Mouse (Mus musculus) midbrain, postnatal 0 days (tissue): Measurements from ENCODE around the gene Mif4gd. TPM values are rescaled to one million over a fixed set of nuclear protein-coding genes. Genes with fewer than 3 reads are reported as not detected.

Source experiments
- ATAC-seq: fragments of 200-750 bp; cut with Nextera tagmentation; 2 replicates; pipeline ENCODE4 v1.8.0; 2017; ENCODE audit warnings: moderate number of reproducible peaks, mild to moderate bottlenecking, moderate TSS enrichment, moderate library complexity; ENCODE audit not compliant: low FRiP score
- DNase-seq: peaks from one replicate; pipeline ENCODE4 v3.0.0-alpha.2; 2015; ENCODE audit warnings: low spot score
- H3K27ac ChIP-seq: fragments of 300-500 bp; sonication (generic); 2 replicates; pipeline ENCODE4 v1.5.1; 2014; ENCODE audit warnings: low read depth, mild to moderate bottlenecking, low read length, mixed read lengths
- H3K27me3 ChIP-seq: fragments of 300-500 bp; sonication (generic); 2 replicates; pipeline ENCODE4 v1.6.1; 2014; ENCODE audit warnings: low read length, control low read depth, mixed read lengths; ENCODE audit not compliant: insufficient read depth
- H3K36me3 ChIP-seq: fragments of 300-500 bp; sonication (generic); 2 replicates; pipeline ENCODE4 v1.6.1; 2014; ENCODE audit warnings: low read length, control low read depth, mixed read lengths; ENCODE audit not compliant: insufficient read depth
- H3K4me1 ChIP-seq: fragments of 300-500 bp; sonication (generic); 2 replicates; pipeline ENCODE4 v1.6.1; 2014; ENCODE audit warnings: mild to moderate bottlenecking, control low read depth, antibody characterized with exemption, low read length, mixed read lengths; ENCODE audit not compliant: insufficient read depth
- H3K4me2 ChIP-seq: fragments of 300-500 bp; sonication (generic); 2 replicates; pipeline ENCODE4 v1.6.1; 2014; ENCODE audit warnings: low read depth, mild to moderate bottlenecking, low read length, mixed read lengths; ENCODE audit not compliant: poor library complexity, severe bottlenecking
- H3K4me3 ChIP-seq: fragments of 300-500 bp; sonication (generic); 2 replicates; pipeline ENCODE4 v1.5.1; 2014; ENCODE audit warnings: low read depth, mild to moderate bottlenecking, low read length, moderate library complexity
- H3K9ac ChIP-seq: fragments of 300-500 bp; sonication (generic); replicated peaks from 2 replicates; pipeline ENCODE4 v1.6.1; 2014; ENCODE audit warnings: mild to moderate bottlenecking, low read length, moderate library complexity, mixed read lengths; ENCODE audit not compliant: poor library complexity, severe bottlenecking
- H3K9me3 ChIP-seq: fragments of 300-500 bp; sonication (generic); 2 replicates; pipeline ENCODE4 v1.6.1; 2016; ENCODE audit warnings: low read length, control low read depth
- CTCF ChIP-seq: IDR thresholded peaks from 2 replicates; pipeline ENCODE4 v1.5.1; 2016; ENCODE audit warnings: antibody characterized with exemption, mild to moderate bottlenecking
- WGBS: fragments of 180-500 bp; shearing (Covaris S2); extraction: QIAGEN DNeasy Blood & Tissue Kit; methylation state at CpG from one replicate; pipeline ENCODE4 v1.1.7; 2014; 5-methylcytosine and 5-hydroxymethylcytosine counted together
- polyA plus RNA-seq: library from polyadenylated mRNA; unstranded; fragments of >200 nt; fragmentation: Nextera tagmentation; extraction: Ambion mirVana; gene quantifications from 2 replicates; pipeline ENCODE4 v1.2.1, GENCODE M21; 2015
- total RNA-seq: library from RNA; depleted of rRNA; stranded (reverse); fragments of >200 nt; gene quantifications from 2 replicates; pipeline ENCODE4 v1.2.3, GENCODE M21; 2014; rRNA removed

Gene Mif4gd
- total and polyA plus RNA-seq, 2 experiments from 2014 or later = 13.7 to 15.7 TPM

DNA sequence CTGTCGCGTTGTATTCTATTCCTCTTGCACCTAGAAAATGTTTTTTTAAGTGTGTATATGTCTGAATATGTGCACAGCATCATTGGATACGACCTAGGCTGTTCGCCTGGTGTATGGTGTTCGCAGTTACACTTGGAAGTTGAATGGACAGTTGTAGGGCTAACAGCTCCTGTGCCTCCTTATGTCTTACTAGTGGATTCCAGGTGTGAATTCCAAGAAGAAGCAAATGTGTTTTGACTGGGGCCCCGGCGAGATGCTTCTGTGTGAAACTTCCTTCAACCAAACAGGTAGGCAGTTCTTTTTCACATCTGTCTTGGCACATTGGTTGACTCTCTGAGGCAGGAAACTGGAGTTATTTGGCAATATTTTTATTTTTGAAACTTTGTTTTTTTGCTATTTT is 47.8 kb downstream of the Mif4gd start:
- no peak for TF ChIP-seq CTCF
- no peaks in the 10 kb centered on the region for H3K9me3 ChIP-seq

DNA sequence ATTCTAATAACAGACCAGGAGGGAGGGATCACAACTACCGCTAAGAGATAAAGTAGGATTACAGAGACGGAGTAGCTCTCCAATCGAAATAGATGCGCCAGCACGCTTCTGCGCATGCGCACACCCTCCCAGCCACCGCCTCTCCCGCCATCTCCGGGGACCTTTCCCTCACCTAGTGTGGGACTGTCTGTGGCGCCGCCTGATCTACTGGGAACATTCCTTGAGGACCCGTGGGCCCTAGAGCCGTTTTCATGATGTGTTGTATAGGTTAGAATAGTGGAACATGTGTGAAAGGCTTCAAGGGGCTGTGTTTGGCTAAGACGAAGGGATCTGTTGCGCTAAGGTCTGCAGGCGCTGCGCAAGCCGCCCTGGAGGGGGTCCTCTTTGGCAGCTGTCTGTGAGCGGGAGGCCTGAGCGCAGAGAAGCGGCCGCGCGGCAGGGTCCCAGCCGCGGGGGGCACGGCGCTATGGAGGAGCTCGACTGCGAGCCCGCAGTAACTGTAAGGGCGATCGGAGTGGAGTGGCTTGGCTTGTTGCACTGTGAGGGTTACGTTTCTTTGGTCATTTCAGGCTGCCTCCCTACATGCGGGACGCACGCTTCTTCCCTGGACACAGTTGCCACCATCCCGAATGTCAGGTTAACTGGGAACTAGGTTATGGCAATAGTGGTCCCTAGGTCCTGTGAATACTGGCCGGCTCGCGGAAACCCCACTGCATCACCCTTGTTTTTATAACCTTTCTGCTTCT is 48.5 kb downstream of the Mif4gd start, which contains the start of gene Nup85:
Gene Nup85, plus strand, starts transcription at position 371 of the 746 bp plus-strand sequence.
- Histone ChIP-seq H3K27ac (peak within 1 kb of the TSS; percentile 76), H3K36me3 (peaks cover 26% of the 10 kb centered on the region), H3K4me3 (peak within 1 kb of the TSS; percentile 72), H3K4me2 (peak within 1 kb of the TSS; percentile 79), H3K27me3 (no peaks in the 10 kb centered on the region), H3K4me1 (0 out of 2 replicates have a peak, but pooled peaks cover 4% of the 10 kb centered on the region), H3K9ac (peak within 1 kb of the TSS; percentile 73), H3K9me3 (no peaks in the 10 kb centered on the region)
- under 1% methylated on average over 42 of the region's 42 CpGs for WGBS
- ATAC-seq (peak; percentile 88), DNase-seq (peak; percentile 99)
- TF ChIP-seq CTCF = peak; percentile 22

More for the DNA sequence above, 47.8 kb downstream of the Mif4gd start:
- peaks cover 34% of the 10 kb centered on the region for H3K36me3 ChIP-seq
- DNase-seq = no peak
- H3K27me3 ChIP-seq = no peaks in the 10 kb centered on the region
- peak overlapping the region; percentile 72 for H3K4me3 ChIP-seq
- peak overlapping the region; percentile 73 for H3K9ac ChIP-seq
- no peak overlapping the region for H3K27ac ChIP-seq
- peak overlapping the region; percentile 79 for H3K4me2 ChIP-seq
- H3K4me1 ChIP-seq = 0 out of 2 replicates have a peak, but pooled peaks cover 4% of the 10 kb centered on the region
- 23% methylated on average over 7 of the region's 7 CpGs for WGBS
- ATAC-seq = no peak

DNA sequence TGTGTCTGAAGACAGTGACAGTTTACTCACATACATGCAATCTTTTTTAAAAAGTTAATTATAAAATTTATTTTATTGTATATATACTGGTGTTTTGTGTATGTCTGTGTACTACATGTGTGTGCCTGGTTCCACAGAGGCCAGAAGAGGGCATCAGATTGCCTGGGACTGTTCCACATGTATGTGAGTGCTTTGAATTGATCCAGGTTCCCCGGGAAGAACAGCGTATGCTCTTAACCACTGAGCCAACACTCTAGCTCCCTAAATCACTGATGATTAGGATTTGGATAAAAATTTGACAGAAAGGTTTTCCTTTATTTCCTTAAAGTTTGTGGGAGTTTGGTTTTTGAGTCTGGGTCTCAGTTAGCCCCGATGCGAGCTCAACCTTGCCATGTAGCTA is 49.4 kb downstream of the Mif4gd start:
- no peak for ATAC-seq
- Histone ChIP-seq H3K4me3 (peak overlapping the region; percentile 72), H3K27me3 (no peaks in the 10 kb centered on the region), H3K36me3 (peaks cover 18% of the 10 kb centered on the region), H3K4me2 (peak overlapping the region; percentile 79), H3K4me1 (0 out of 2 replicates have a peak, but pooled peaks cover 4% of the 10 kb centered on the region), H3K9me3 (no peaks in the 10 kb centered on the region), H3K27ac (no peak overlapping the region), H3K9ac (peak overlapping the region; percentile 73)
- DNase-seq = no peak
- WGBS = 49% methylated on average over 4 of the region's 4 CpGs
- peak; percentile 30 for TF ChIP-seq CTCF

Other genes starting within 250 kb of the Mif4gd start
- gene Hid1, start 245.2 kb downstream of the Mif4gd start, total RNA-seq = 96.0 and 106 TPM in 2 replicates
- gene Hid1, start 245.2 kb downstream of the Mif4gd start, polyA plus RNA-seq = 65.6 TPM in 2 replicates
- gene Cdr2l, start 231.1 kb downstream of the Mif4gd start, total RNA-seq = 66.0 and 68.8 TPM in 2 replicates
- 16.0 and 17.2 TPM in 2 replicates for gene Cdr2l, start 231.1 kb downstream of the Mif4gd start, polyA plus RNA-seq
- gene Mrpl58, start 209.2 kb downstream of the Mif4gd start, total RNA-seq = 69.2 and 78.1 TPM in 2 replicates
- gene Mrpl58, start 209.2 kb downstream of the Mif4gd start, polyA plus RNA-seq = 187 and 201 TPM in 2 replicates
- 319 and 329 TPM in 2 replicates for gene Atp5h, start 193.0 kb downstream of the Mif4gd start, total RNA-seq
- gene Atp5h, start 193.0 kb downstream of the Mif4gd start, polyA plus RNA-seq = 934 and 951 TPM in 2 replicates
- 22.1 and 27.4 TPM in 2 replicates for gene Kctd2, start 192.8 kb downstream of the Mif4gd start, total RNA-seq
- gene Kctd2, start 192.8 kb downstream of the Mif4gd start, polyA plus RNA-seq = 27.7 and 29.4 TPM in 2 replicates
- gene Trim80, start 172.4 kb downstream of the Mif4gd start, total RNA-seq = 0.44 TPM in 1 of 2 replicates, not detected in the other
- gene Trim80, start 172.4 kb downstream of the Mif4gd start, polyA plus RNA-seq = not detected in 2 replicates
- gene Slc16a5, start 150.5 kb downstream of the Mif4gd start, total RNA-seq = not detected in 2 replicates
- 0.21 and 0.23 TPM in 2 replicates for gene Slc16a5, start 150.5 kb downstream of the Mif4gd start, polyA plus RNA-seq
- gene Armc7, start 137.3 kb downstream of the Mif4gd start, total RNA-seq = 9.0 and 14.0 TPM in 2 replicates
- gene Armc7, start 137.3 kb downstream of the Mif4gd start, polyA plus RNA-seq = 12.9 and 13.4 TPM in 2 replicates
- 85.3 and 91.1 TPM in 2 replicates for gene Nt5c, start 121.1 kb downstream of the Mif4gd start, total RNA-seq
- 131 and 133 TPM in 2 replicates for gene Nt5c, start 121.1 kb downstream of the Mif4gd start, polyA plus RNA-seq
- 744 and 761 TPM in 2 replicates for gene Jpt1, start 98.6 kb downstream of the Mif4gd start, total RNA-seq
- gene Jpt1, start 98.6 kb downstream of the Mif4gd start, polyA plus RNA-seq = 1,252 and 1,259 TPM in 2 replicates
- gene Sumo2, start 76.7 kb downstream of the Mif4gd start, total RNA-seq = 543 and 643 TPM in 2 replicates
- 972 and 1,028 TPM in 2 replicates for gene Sumo2, start 76.7 kb downstream of the Mif4gd start, polyA plus RNA-seq
- gene Nup85, start 48.5 kb downstream of the Mif4gd start, total RNA-seq = 49.5 and 59.5 TPM in 2 replicates
- gene Nup85, start 48.5 kb downstream of the Mif4gd start, polyA plus RNA-seq = 75.6 and 80.3 TPM in 2 replicates
- 37.9 and 39.6 TPM in 2 replicates for gene Mrps7, start 9.0 kb downstream of the Mif4gd start, total RNA-seq
- 77.8 and 81.8 TPM in 2 replicates for gene Mrps7, start 9.0 kb downstream of the Mif4gd start, polyA plus RNA-seq
- 34.5 and 42.3 TPM in 2 replicates for gene Gga3, start 8.9 kb downstream of the Mif4gd start, total RNA-seq
- 20.5 and 22.6 TPM in 2 replicates for gene Gga3, start 8.9 kb downstream of the Mif4gd start, polyA plus RNA-seq
- 33.7 and 35.7 TPM in 2 replicates for gene Slc25a19, start 15.3 kb upstream of the Mif4gd start, total RNA-seq
- gene Slc25a19, start 15.3 kb upstream of the Mif4gd start, polyA plus RNA-seq = 44.9 and 49.6 TPM in 2 replicates
- gene Grb2, start 95.6 kb upstream of the Mif4gd start, total RNA-seq = 85.8 and 87.0 TPM in 2 replicates
- gene Grb2, start 95.6 kb upstream of the Mif4gd start, polyA plus RNA-seq = 153 and 158 TPM in 2 replicates
- 26.5 and 32.7 TPM in 2 replicates for gene Tmem94, start 152.5 kb upstream of the Mif4gd start, total RNA-seq
- gene Tmem94, start 152.5 kb upstream of the Mif4gd start, polyA plus RNA-seq = 14.6 and 15.9 TPM in 2 replicates
- gene Caskin2, start 200.7 kb upstream of the Mif4gd start, total RNA-seq = 18.5 and 27.9 TPM in 2 replicates
- gene Caskin2, start 200.7 kb upstream of the Mif4gd start, polyA plus RNA-seq = 7.2 and 8.3 TPM in 2 replicates
- 25.0 and 27.7 TPM in 2 replicates for gene Tsen54, start 201.8 kb upstream of the Mif4gd start, total RNA-seq
- gene Tsen54, start 201.8 kb upstream of the Mif4gd start, polyA plus RNA-seq = 14.8 and 15.5 TPM in 2 replicates
- 0.99 and 1.0 TPM in 2 replicates for gene Llgl2, start 211.1 kb upstream of the Mif4gd start, total RNA-seq
- 0.51 and 0.81 TPM in 2 replicates for gene Llgl2, start 211.1 kb upstream of the Mif4gd start, polyA plus RNA-seq
- gene Myo15b, start 245.4 kb upstream of the Mif4gd start, total RNA-seq = not detected in 2 replicates
- 0.09 and 0.29 TPM in 2 replicates for gene Myo15b, start 245.4 kb upstream of the Mif4gd start, polyA plus RNA-seq